Mouse (Mus musculus) stomach, embryonic 15.5 days (tissue): ENCODE data around the gene Golga1. TPM values are rescaled to one million over a fixed set of nuclear protein-coding genes. Genes with fewer than 3 reads are reported as not detected.
A peak's percentile ranks its signal among the peaks of the same experiment; 100 is the strongest.
"Not testable (repeated sequence)": the region's sequence is repeated elsewhere in the genome, so short reads cannot be mapped to it uniquely, and the experiment has no call there.

Source experiments
- ATAC-seq: fragments of 200-750 bp; cut with Nextera tagmentation; 2 replicates; pipeline ENCODE4 v1.8.0; 2017; ENCODE audit warnings: low read depth, moderate number of reproducible peaks, moderate TSS enrichment; ENCODE audit not compliant: insufficient read depth, low FRiP score
- H3K27ac ChIP-seq: fragments of 300-500 bp; sonication (generic); 2 replicates; pipeline ENCODE4 v1.5.1; 2015; ENCODE audit warnings: mild to moderate bottlenecking, inconsistent platforms
- H3K27me3 ChIP-seq: fragments of 300-500 bp; sonication (generic); replicated peaks from 2 replicates; pipeline ENCODE4 v1.6.1; 2015; ENCODE audit warnings: inconsistent platforms
- H3K36me3 ChIP-seq: fragments of 300-500 bp; sonication (generic); 2 replicates; pipeline ENCODE4 v1.6.1; 2015; ENCODE audit warnings: inconsistent platforms
- H3K4me1 ChIP-seq: fragments of 300-500 bp; sonication (generic); 2 replicates; pipeline ENCODE4 v1.6.1; 2015; ENCODE audit warnings: inconsistent platforms
- H3K4me2 ChIP-seq: fragments of 300-500 bp; sonication (generic); 2 replicates; pipeline ENCODE4 v1.6.1; 2015; ENCODE audit warnings: mild to moderate bottlenecking, inconsistent platforms
- H3K4me3 ChIP-seq: fragments of 300-500 bp; sonication (generic); replicated peaks from 2 replicates; pipeline ENCODE4 v1.5.1; 2015; ENCODE audit warnings: inconsistent platforms
- H3K9ac ChIP-seq: fragments of 300-500 bp; sonication (generic); 2 replicates; pipeline ENCODE4 v1.6.1; 2015; ENCODE audit warnings: inconsistent platforms
- H3K9me3 ChIP-seq: fragments of 300-500 bp; sonication (generic); 2 replicates; pipeline ENCODE4 v1.6.1; 2016; ENCODE audit warnings: inconsistent platforms
- WGBS: fragments of 180-500 bp; shearing (Covaris S2); methylation state at CpG from one replicate; pipeline ENCODE4 v1.1.7; 2015; 5-methylcytosine and 5-hydroxymethylcytosine counted together
- polyA plus RNA-seq: library from polyadenylated mRNA; unstranded; fragments of >200 nt; fragmentation: Nextera tagmentation; extraction: Ambion mirVana; gene quantifications from 2 replicates; pipeline ENCODE4 v1.2.1, GENCODE M21; 2015

Golga1 gene
- polyA plus RNA-seq, 1 experiment from 2014 or later: 28.8 TPM

DNA sequence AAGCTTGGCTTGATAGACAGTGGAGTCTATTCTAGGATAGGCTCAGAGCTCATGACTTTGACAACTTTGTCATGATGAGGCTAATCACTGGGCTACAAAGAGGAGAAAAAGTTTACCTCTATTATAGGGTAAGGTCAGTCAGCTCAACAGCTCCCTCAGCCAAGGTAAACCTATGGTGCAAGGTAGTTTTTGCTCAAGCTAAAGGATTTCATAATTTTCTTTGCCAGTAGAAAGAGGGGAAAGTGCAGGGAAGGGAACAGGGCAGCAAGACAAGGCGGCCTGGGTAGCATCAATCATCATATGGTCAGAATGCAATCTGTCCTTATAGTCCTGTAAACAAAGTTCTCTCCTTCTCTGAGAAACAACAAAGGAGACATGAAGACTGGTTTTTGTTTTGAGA is 25.1 kb downstream of the Golga1 start:
- ATAC-seq: no peak

DNA sequence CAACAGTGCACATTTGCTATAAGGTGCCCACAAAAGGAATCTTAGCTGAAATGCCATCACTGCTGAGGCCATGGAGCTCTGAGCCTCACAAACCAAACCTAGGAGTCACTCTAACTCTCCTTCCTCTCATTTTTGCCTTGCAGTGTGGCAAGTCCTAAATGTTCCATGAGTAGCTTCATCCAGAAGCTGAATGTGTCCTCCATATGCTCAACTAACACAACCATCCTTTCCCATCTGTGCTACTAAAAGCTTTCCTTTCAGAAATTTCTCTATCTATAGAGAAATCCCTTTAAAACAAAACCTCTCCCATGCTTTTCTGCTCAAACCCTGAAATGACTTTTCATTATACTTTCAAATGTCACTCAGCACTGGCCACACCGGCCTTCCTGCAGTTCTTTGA is 33.7 kb downstream of the Golga1 start:
- H3K27me3 ChIP-seq: no peaks in the 10 kb centered on the region
- H3K9ac ChIP-seq: no peak overlapping the region
- no peaks in the 10 kb centered on the region for H3K4me1 ChIP-seq
- H3K9me3 ChIP-seq: no peaks in the 10 kb centered on the region
- no peak overlapping the region for H3K27ac ChIP-seq
- no peak overlapping the region for H3K4me2 ChIP-seq
- WGBS: 91% methylated on average over 1 of the region's 1 CpGs
- no peak overlapping the region for H3K4me3 ChIP-seq
- peaks cover 28% of the 10 kb centered on the region for H3K36me3 ChIP-seq
- ATAC-seq: no peak

More for the DNA sequence above, 25.1 kb downstream of the Golga1 start:
- Histone ChIP-seq H3K4me2 (no peak overlapping the region), H3K4me3 (no peak overlapping the region), H3K27me3 (no peaks in the 10 kb centered on the region), H3K4me1 (no peaks in the 10 kb centered on the region), H3K9ac (no peak overlapping the region), H3K27ac (no peak overlapping the region), H3K36me3 (peaks cover 19% of the 10 kb centered on the region), H3K9me3 (no peaks in the 10 kb centered on the region)
- WGBS: 83% methylated on average over 1 of the region's 1 CpGs

DNA sequence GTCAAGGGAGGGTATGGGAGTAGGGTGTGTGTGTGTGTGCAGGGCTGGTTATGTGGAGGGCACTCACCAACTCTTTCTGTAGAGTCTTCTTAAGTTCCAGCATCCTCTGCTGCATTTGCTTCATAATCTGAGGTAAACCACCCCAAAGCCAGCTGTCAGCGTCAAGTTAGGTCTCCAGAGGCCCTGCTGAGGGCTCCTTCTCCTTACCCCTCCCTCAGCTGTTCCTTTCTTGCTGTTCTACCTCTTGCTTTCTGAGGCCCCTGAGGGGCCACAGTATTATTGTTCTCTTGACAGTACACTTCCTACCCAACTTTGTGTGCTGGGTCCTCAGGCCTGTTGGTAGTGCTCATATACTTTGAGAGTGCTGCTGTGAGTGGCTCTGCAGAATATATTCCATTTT is 45.3 kb downstream of the Golga1 start:
- 90% methylated on average over 1 of the region's 1 CpGs for WGBS
- H3K9me3 ChIP-seq: no peaks in the 10 kb centered on the region
- no peak overlapping the region for H3K4me3 ChIP-seq
- no peak overlapping the region for H3K9ac ChIP-seq
- H3K27me3 ChIP-seq: no peaks in the 10 kb centered on the region
- peaks cover 49% of the 10 kb centered on the region for H3K36me3 ChIP-seq
- no peak overlapping the region for H3K27ac ChIP-seq
- no peaks in the 10 kb centered on the region for H3K4me1 ChIP-seq
- no peak for ATAC-seq
- H3K4me2 ChIP-seq: no peak overlapping the region

DNA sequence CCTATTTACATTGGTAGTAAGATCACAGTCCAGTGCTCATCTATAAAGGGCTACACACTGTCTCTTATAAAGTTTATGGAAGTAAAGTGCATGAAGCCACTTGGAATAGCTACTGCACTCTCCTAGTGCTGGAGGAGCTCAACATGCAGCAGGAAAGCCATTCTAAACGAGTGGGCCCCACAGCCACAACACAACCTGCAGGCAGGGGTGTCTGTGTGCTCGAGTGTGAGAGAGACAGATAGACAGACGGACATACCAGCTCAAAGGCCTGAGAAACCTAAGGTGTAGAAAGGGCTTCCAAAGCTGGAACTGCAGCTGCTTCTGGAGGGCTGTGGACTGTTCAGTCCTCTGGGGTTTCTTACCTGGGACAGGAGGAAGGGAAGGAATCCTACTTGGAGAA is 48.8 kb downstream of the Golga1 start:
- Histone ChIP-seq H3K4me3 (no peak overlapping the region), H3K9ac (no peak overlapping the region), H3K27me3 (no peaks in the 10 kb centered on the region), H3K9me3 (no peaks in the 10 kb centered on the region), H3K36me3 (peaks cover 47% of the 10 kb centered on the region), H3K27ac (no peak overlapping the region), H3K4me1 (no peaks in the 10 kb centered on the region), H3K4me2 (no peak overlapping the region)
- 86% methylated on average over 3 of the region's 3 CpGs for WGBS
- ATAC-seq: no peak

DNA sequence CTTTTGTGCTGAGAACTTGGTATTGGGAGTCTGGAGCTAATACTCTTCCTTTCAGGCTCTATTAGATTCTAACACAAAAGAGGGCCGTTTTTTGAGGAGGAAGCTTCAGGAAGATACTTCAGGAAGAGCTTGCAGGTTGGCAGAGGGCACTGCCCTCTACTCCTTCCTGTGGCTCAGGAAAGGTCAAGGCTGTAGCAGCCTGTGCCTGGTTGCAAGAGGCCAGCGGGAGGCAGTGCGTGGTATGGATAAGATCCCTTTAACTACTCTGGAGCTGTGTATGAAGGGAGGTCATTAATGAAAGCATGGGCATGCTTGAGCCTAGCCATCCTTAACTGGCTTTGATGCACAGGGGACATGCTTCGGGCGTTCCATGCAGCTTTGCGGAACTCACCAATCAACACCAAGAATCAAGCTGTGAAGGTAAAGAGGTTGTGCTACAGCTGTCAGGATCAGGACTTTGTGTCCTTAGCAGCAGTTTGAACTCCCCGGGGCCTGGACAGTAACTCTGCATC is 52.5 kb downstream of the Golga1 start:
- peaks cover 29% of the 10 kb centered on the region for H3K36me3 ChIP-seq
- H3K27me3 ChIP-seq: no peaks in the 10 kb centered on the region
- H3K9me3 ChIP-seq: no peaks in the 10 kb centered on the region
- no peak overlapping the region for H3K27ac ChIP-seq
- H3K4me2 ChIP-seq: no peak overlapping the region
- H3K4me3 ChIP-seq: no peak overlapping the region
- peaks cover 11% of the 10 kb centered on the region; the same call in 1 of the 2 replicates for H3K4me1 ChIP-seq
- WGBS: 84% methylated on average over 7 of the region's 7 CpGs
- no peak for ATAC-seq
- H3K9ac ChIP-seq: no peak overlapping the region

DNA sequence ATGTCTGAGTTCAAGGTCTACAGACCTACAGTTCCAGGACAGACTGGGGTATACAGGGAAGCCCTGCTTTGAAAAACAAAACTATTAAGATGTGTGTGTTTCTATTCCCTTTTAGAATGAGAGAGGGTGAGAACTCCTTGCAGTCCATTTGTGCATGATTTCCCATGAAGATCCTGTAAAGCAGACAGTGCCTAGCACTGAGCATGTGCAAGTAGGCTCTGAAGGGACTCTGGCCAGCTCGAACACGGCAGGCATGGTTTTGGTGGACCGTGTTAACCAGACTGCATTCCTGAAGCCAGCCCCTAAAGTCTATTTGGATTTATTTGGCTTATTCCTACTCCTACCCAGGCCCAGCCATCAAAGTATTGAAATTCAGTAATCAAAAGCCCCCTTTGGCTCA is 53.4 kb downstream of the Golga1 start:
- Histone ChIP-seq H3K9me3 (no peaks in the 10 kb centered on the region), H3K27me3 (no peaks in the 10 kb centered on the region), H3K4me3 (no peak overlapping the region), H3K9ac (no peak overlapping the region), H3K27ac (no peak overlapping the region), H3K4me2 (no peak overlapping the region), H3K4me1 (peaks cover 14% of the 10 kb centered on the region), H3K36me3 (peaks cover 29% of the 10 kb centered on the region)
- no peak for ATAC-seq
- WGBS: 91% methylated on average over 3 of the region's 3 CpGs

DNA sequence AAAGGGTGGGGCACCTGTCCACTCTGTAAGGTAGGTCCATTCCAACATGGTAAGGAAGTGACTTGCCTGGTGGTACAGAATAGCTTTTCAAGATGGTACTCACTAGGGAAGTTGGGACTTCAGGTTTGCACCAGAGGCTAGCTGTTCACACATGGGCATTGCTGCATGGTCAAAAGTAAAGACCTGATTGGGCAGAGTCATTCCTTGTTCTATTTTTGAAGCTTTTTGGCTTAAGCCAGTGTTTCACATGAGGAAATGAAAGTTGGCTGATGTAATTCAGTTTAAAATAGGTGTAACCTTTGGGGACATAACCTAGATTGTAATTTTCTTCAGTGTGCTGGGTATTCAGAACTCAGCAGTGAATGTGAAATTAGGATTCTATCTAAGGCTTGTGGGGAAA is 54.1 kb downstream of the Golga1 start:
- ATAC-seq: no peak

DNA sequence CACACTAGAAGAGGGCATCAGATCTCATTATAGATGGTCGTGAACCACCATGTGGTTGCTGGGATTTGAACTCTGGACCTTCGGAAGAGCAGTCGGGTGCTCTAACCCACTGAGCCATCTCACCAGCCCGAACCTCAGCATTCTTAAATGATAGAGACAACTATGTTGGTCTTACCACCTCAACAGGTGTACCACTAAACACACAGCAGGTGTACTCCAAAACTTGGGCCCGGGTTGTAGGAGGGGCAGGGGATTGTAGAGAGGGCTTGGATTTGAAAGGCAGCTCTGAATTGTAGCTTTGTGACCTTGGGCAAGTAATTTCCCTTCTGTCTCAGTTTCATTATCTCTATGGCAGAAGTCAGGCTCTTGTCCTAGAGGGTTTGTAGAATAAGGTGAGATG is 55.2 kb downstream of the Golga1 start:
- H3K9ac ChIP-seq, ATAC-seq, H3K4me3 ChIP-seq, H3K9me3 ChIP-seq, H3K27ac ChIP-seq, H3K4me2 ChIP-seq, H3K27me3 ChIP-seq: not testable (repeated sequence)
- 95% methylated on average over 5 of the region's 5 CpGs for WGBS
- H3K36me3 ChIP-seq: peaks cover 21% of the 10 kb centered on the region
- peaks cover 21% of the 10 kb centered on the region for H3K4me1 ChIP-seq

More for the DNA sequence above, 54.1 kb downstream of the Golga1 start:
- H3K36me3 ChIP-seq: peaks cover 25% of the 10 kb centered on the region
- H3K4me3 ChIP-seq: no peak overlapping the region
- H3K4me1 ChIP-seq: peaks cover 15% of the 10 kb centered on the region
- H3K9ac ChIP-seq: no peak overlapping the region
- no peak overlapping the region for H3K27ac ChIP-seq
- H3K27me3 ChIP-seq: no peaks in the 10 kb centered on the region
- no peak overlapping the region for H3K4me2 ChIP-seq
- H3K9me3 ChIP-seq: no peaks in the 10 kb centered on the region

DNA sequence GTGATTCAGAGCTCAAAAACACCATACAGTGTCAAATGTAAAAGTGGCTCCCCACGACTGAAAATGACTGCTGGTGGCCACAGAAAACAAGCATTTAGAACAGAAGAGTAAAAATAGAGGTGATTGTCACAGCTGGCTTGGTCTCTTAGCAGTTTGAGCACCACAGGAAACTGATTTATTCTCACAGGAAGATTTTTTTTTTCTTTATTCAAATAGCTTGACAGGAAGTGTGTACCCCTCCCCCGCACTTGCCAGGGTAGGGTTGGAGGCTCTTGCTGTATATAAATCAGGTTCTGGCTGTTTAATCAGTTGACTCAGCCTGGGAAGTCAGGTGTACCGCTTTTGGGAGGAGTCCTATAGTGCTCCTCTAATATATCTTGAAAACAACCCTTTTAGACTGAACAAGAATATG is 56.4 kb downstream of the Golga1 start:
- Histone ChIP-seq H3K27ac (peak overlapping the region; percentile 96), H3K9ac (peak overlapping the region; percentile 92; the same call in 1 of the 2 replicates), H3K4me1 (peaks cover 23% of the 10 kb centered on the region), H3K4me2 (peak overlapping the region; percentile 83), H3K36me3 (peaks cover 10% of the 10 kb centered on the region), H3K4me3 (peak overlapping the region; percentile 93), H3K9me3 (no peaks in the 10 kb centered on the region), H3K27me3 (no peaks in the 10 kb centered on the region)
- WGBS: 13% methylated on average over 3 of the region's 3 CpGs
- ATAC-seq: no peak

DNA sequence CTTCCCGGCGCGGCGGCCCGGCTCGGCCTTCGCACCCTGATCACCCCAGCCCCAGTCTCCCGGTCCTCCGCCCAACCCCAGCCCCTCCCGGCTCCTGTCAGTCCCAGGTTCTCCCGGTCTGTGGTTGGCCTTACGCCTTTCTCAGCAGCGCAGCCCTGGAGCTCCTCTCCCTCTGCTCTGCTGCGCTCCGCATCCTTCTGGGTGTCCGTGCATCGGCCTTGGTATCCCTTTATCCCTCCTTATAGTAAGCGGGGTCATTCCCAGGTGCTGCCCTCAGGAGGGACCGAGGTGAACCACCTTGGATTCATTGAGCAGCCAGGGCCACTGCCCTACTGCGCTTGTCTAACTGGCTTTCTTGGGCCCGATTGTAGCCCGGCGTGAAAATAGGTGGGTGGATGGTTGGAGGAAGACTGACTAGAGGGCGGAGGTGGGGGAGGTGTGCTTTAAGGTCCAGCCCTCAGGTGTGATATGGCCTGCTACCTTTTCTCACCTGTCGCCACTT is 56.9 kb downstream of the Golga1 start:
- ATAC-seq: peak; percentile 34
- under 1% methylated on average over 25 of the region's 25 CpGs for WGBS
- peak overlapping the region; percentile 96 for H3K27ac ChIP-seq
- H3K4me2 ChIP-seq: peak overlapping the region; percentile 83
- peak overlapping the region; percentile 92 for H3K9ac ChIP-seq
- no peaks in the 10 kb centered on the region for H3K27me3 ChIP-seq
- peaks cover 12% of the 10 kb centered on the region for H3K36me3 ChIP-seq
- H3K9me3 ChIP-seq: no peaks in the 10 kb centered on the region
- peak overlapping the region; percentile 93 for H3K4me3 ChIP-seq
- peaks cover 29% of the 10 kb centered on the region for H3K4me1 ChIP-seq

DNA sequence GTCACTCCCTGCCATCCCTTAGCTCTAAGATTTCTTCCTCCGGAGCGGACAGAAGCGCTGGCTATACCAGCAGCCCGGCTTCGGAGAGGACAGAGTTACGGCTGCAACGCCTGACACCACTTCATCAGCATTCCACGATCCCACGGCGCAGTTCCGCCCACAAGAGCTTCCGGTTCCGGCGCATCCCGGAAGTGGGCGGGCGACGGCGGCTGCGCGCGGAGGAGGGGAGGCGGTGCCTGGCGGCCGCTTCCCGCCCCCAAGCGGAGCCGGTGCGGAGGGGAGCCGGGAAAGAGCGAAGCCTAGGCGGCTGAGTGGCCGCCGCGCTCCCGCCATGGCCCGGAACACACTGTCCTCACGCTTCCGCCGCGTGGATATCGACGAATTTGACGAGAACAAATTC is 57.5 kb downstream of the Golga1 start:
- Histone ChIP-seq H3K4me2 (peak overlapping the region; percentile 83), H3K27ac (peak overlapping the region; percentile 96), H3K4me1 (peaks cover 34% of the 10 kb centered on the region), H3K9ac (peak overlapping the region; percentile 92), H3K27me3 (no peaks in the 10 kb centered on the region), H3K36me3 (peaks cover 10% of the 10 kb centered on the region), H3K9me3 (no peaks in the 10 kb centered on the region), H3K4me3 (peak overlapping the region; percentile 93)
- WGBS: under 1% methylated on average over 44 of the region's 44 CpGs
- ATAC-seq: peak; percentile 85

DNA sequence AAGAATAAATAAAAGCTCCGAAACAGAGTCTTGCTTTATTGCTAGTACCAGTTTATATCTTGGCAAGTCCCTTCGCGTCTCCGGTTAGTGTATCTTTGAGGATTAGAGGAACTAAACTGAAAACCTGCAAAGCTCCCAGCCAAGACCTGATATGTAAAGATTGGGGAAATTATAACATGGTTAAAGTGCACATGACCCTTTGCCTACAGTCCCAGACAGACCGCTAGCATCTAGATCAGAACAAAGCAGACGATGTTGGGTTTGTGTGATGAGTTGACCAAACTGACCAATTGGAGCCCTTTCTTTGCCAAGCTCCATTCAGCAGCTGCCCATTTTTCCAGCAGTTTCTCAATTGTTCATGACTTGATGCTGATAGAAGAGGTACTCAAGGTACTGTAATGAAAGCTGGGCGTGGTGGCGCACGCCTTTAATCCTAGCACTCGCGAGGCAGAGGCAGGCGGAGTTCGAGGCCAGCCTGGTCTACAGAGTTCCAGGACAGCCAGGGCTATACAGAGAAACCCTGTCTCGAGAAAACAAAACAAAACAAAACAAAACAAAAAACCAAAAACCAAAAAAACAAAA is 59.1 kb downstream of the Golga1 start:
- WGBS: 83% methylated on average over 14 of the region's 14 CpGs
- Histone ChIP-seq H3K36me3 (peaks cover 21% of the 10 kb centered on the region), H3K27ac (no peak overlapping the region), H3K4me2 (peak overlapping the region; percentile 77), H3K9ac (no peak overlapping the region), H3K4me3 (peak overlapping the region; percentile 77), H3K4me1 (peaks cover 42% of the 10 kb centered on the region), H3K9me3 (no peaks in the 10 kb centered on the region), H3K27me3 (no peaks in the 10 kb centered on the region)
- ATAC-seq: no peak
